Mouse (Mus musculus) left cerebral cortex, adult 2 months (tissue): ENCODE results near the gene Ralgps2. TPM values are rescaled to one million over a fixed set of nuclear protein-coding genes. Genes with fewer than 3 reads are reported as not detected.

ENCODE experiments used
- DNase-seq, 2 experiments: peaks; one replicate each; pipeline ENCODE4 v3.0.0; 2021 to 2022; ENCODE audit warnings: low spot score in 2 of 2, mixed read lengths in 1 of 2; ENCODE audit errors: extremely low spot score in 1 of 2
- H3K27ac ChIP-seq: fragments of 200-600 bp; 2 replicates; pipeline ENCODE4 v1.8.1; 2022
- H3K4me3 ChIP-seq: fragments of 200-600 bp; 2 replicates; pipeline ENCODE4 v1.8.1; 2022
- CTCF ChIP-seq: fragments of 200-600 bp; IDR thresholded peaks from 2 replicates; pipeline ENCODE4 v1.8.1; 2022; ENCODE audit warnings: antibody characterized with exemption, mild to moderate bottlenecking, moderate library complexity
- intact Hi-C: fragments of 180-260 bp; cut with DNase I; formaldehyde crosslinking; loops from one replicate; pipeline ENCODE4 v1.15.1; 2025
- long read RNA-seq, 2 experiments: library from polyadenylated mRNA; stranded (forward); transcript quantifications; one replicate each; pipeline ENCODE4 v2.0.0; 2021; ENCODE audit warnings: borderline mapping rate in 2 of 2
- total RNA-seq, 2 experiments: library from RNA; stranded (reverse); gene quantifications; 2 replicates each; pipeline ENCODE4 v1.2.3; 2021

Gene Ralgps2
- 10 to 100 TPM; 40.5 to 43.2 TPM for total RNA-seq
- long read RNA-seq, experiment 1, full-length matches to known transcripts, result 18 of 22 reads
- long read RNA-seq, experiment 1, partial matches to known transcripts, result 2 of 22 reads
- long read RNA-seq, experiment 1, other reads (novel, unspliced or antisense), result 2 of 22 reads
- long read RNA-seq, experiment 2, full-length matches to known transcripts, result 13 of 24 reads
- long read RNA-seq, experiment 2, partial matches to known transcripts, result 2 of 24 reads
- long read RNA-seq, experiment 2, other reads (novel, unspliced or antisense), result 9 of 24 reads

DNA sequence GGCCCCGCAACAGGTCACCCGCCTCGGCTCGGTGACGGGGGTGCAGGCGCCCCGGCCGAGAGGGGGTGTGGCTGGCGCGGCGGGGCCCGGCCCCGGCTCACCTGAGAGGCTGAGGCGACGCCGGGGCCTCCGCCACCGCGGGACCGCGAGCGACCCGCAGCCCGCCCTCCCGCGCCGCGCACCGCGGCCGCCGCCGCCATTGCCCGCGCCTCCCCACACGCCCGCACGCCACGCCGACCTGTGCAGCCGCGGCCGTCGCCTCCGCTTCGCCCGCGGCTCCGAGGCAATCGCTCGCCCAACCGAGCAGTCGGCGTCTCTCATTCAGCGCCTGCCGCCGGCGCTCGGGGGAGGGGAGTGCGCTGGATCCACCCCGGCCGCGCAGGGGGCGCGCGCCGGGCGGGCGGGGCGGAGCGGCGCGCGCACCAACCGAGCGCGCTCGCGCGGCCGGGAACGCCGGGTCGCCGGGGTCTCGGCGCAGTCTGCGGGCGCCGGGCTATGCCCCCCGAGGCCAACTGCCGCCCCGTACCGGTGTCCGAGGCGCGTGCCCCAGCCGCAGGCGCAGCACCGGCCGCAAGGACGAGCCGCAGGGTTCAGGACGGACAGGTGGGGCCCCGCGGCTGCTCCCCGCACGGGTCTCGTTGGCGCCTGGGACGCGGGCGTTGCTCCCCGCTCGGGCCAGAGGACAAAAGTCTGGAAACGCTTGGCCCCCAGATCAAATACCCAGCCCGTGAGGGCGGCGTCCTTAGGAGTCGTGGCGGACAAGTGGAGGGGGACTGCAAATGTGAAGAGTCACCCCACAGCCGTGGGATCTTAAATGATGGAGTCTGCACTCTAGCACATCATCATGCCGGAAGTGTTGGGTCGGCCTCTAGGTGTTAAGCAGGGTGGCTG lies at the start of gene Ralgps2:
Gene Ralgps2, minus strand, starts transcription at position 376 of the 891 bp plus-strand sequence.
- no peak for TF ChIP-seq CTCF
- Histone ChIP-seq H3K4me3 (peak within 1 kb of the TSS; percentile 69), H3K27ac (peak within 1 kb of the TSS; percentile 90)
- peak; percentile 67 to 76 for DNase-seq
- intact Hi-C loops, result loop anchor here (2.0 to 5.0 kb wide), 3 partner anchors 19 to 138 kb away; no protein-coding TSS in a partner anchor

DNA sequence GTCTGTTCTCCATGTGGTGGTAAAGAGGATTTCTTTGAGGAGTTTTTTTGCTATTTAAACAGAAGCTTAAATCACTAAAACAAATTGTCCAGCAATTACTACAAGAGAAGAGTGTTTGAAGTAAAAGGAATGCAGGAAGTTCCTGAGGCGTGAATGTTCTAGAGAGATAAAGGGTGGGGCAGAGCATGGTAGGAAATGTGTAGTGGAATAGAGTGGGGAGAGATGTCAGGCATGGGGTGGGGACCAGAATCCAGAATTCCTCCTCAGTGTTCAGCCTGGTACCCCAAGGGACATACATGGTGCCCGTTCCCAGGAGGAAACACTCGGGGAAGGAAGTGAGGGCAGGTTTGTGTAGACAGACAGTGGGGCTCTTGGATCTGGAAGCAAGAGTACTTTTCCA lies 48.1 kb upstream of the Ralgps2 start:
- intact Hi-C loops, result no loop called here

DNA sequence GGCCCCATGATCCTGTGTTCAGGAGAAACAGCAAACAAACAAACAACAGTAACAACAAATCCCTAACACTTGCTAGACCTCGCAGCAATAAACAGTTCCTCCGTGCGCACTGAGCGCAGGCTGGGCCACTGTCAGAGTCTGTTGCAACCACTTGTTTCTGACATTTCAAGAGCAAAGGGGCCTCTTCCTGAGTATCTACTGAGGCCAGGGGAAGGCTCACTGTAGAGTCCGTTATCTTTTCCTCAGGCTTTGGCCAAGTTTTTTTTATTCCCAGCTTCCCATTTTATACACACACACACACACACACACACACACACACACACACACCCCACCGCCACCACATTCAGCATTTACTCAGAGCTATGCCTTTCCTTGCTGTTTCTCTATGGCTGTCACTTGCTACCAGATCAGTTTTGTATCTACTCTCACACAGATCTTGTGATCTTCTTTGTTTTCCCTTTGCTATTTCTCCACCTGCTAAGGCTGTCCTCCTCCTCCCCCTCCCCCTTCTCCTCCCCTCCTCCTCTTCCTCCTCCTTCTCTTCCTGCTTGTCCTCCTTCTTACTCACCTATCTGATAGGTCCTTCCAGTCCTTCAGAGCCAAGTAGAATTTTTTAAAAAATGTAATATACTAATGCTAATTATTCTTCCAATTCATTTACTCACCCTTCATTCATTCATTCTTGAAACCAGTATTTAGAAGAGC lies 47.4 kb upstream of the Ralgps2 start:
- intact Hi-C loops, result no loop called here
- H3K27ac ChIP-seq, result no peak overlapping the region
- no peak overlapping the region for H3K4me3 ChIP-seq
- no peak for TF ChIP-seq CTCF
- no peak for DNase-seq

More for the DNA sequence above, 48.1 kb upstream of the Ralgps2 start:
- H3K27ac ChIP-seq, result no peak overlapping the region
- no peak overlapping the region for H3K4me3 ChIP-seq
- TF ChIP-seq CTCF, result no peak
- DNase-seq, result no peak

DNA sequence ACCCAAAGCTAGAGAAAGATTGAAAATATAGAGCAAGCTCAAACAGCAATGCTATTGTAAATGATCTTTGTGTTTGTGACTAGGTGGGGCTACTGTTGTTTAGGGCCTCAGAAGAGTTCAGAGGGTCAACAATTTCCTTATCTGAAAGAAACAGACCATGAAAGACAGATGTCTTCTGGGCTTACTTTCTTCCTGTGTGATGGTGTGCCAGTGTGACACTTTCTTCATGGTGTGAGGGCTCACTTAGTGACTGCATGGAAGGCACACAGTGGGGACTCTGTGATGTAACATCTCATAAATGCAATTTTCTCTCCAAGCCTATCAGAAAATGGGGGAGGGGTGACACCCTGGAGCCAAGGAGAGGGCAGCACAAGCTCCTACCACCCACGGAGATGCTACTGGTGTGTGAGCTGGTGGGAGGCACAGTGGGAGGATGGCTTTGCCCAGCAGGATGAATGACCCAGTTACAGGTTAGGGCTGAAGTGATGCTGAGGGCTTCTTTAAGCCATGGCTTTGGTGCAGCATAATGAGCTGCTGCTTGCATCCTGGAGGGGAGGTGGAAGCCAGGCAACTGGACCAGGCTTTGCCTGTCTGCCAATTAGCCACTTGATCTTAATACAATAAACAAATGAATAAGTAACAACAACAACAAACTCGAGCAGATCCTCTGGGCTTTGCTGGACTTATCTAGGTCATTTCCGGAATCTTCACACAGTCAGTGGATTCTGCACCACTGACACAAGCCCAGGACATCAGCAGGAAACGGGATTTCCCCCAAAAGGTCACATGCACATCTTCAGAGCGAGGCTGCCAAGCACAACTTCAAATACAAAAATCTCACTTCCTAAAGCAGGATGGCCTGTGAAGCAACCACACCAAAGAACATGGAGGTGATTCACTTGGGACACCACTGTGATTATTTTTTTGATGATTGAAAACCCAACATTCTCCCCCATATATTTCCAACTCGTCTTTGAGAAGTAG lies 46.5 kb upstream of the Ralgps2 start:
- intact Hi-C loops, result no loop called here
- no peak overlapping the region for H3K27ac ChIP-seq
- H3K4me3 ChIP-seq, result no peak overlapping the region
- DNase-seq, result no peak
- no peak for TF ChIP-seq CTCF

DNA sequence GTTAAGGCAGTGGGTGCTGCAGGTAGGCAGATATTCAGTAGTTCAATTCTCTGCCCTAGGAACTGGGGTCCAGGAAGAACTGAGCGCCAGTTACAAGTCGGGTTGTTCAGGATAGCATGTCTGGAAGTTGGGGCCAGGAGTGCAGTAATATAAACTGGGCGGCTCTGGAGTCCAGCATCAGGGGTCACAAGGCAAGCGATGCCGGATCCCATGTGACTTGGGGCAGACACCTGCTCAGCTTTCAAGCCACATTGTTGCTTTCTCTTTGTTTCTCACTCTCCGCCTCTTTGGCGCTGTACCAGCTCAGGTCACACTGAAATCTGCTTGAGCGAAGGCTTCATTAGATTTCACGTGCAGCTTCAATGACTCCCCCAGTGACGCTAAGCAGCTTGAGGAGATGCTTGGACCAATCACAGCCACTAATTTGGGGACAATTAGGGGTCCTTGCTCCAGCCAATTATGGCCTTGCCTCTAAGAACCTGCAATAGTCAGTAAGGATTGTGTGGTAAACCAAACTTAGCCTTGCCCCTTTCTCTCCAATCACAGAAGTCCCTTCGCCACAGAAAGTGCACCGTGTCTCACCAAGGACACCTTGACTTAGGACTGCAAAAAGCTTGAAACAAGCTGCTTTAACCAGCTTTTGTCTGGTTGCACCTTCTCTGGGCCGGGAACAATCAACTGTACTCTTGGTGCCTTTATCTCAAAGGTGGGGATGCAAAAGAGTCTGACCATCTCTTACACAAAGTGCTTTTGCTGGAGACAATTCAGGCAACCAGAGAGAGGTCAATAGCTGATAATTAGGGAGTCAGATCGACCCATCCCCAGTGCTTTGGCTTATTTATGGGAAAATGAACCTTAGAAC lies 43.8 kb upstream of the Ralgps2 start:
- intact Hi-C loops, result no loop called here
- Histone ChIP-seq H3K27ac (no peak overlapping the region), H3K4me3 (no peak overlapping the region)
- no peak for DNase-seq
- TF ChIP-seq CTCF, result no peak

DNA sequence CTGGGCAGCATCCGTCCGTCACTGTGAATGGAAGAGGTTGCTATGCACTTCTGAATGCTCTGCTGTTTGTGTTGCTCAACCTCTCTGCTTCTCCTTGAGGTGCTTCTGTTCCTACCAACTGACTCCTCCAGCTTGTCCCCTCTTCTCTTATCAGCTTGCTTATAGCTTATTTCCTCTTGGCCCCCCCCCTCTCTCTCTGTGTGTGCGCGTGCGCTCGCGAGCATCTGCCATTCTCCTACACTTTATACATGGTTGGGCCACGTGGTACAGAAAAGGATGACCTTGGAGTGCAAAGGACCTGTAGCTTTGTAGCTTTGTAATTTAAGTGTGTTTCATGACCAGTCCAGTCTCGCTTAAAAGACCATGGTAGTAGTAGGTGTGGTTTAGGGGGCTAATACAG lies 42.5 kb upstream of the Ralgps2 start:
- no peak overlapping the region for H3K27ac ChIP-seq
- no peak overlapping the region for H3K4me3 ChIP-seq
- TF ChIP-seq CTCF, result no peak
- DNase-seq, result no peak
- intact Hi-C loops, result no loop called here

DNA sequence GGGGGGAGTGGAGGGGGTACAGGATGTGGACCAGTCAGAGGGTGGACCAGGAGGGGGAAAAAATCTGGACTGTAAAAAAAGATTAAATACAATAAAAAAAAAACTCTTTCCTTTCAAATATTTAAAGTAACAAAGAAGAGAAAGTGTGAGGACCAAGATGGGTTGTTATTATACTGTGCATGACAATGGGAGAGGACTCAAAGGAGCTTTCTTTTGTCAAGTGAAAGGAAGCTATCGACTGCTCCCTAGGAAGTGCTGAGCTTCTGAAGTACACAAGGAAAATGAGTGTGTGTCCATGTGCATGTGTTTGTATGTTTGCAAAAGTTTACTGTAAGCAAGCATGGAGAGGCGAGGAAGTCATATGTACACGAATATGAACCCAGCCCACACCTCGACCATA lies 40.3 kb upstream of the Ralgps2 start:
- TF ChIP-seq CTCF, result no peak
- DNase-seq, result no peak
- Histone ChIP-seq H3K27ac (no peak overlapping the region), H3K4me3 (no peak overlapping the region)
- intact Hi-C loops, result no loop called here

DNA sequence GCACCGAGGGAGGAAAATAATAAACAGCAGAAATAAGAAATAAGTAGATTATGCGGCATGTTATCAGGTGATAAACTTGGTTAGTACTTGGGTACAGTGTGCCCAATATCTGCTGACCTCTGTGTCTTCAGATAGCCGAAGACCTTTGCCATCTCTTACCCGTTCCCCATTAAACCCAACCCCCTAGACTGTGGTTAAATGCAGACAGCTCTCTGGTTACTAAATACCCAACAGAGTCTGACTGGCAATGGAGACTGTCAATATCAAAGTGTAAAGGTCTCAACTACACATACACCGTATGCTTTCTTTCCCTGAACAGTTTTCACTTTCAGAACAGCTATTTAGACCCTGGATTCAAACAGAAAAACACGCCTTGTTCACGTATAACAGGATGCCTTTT lies 39.2 kb upstream of the Ralgps2 start:
- intact Hi-C loops, result no loop called here
- no peak for DNase-seq
- H3K27ac ChIP-seq, result no peak overlapping the region
- no peak for TF ChIP-seq CTCF
- no peak overlapping the region for H3K4me3 ChIP-seq

DNA sequence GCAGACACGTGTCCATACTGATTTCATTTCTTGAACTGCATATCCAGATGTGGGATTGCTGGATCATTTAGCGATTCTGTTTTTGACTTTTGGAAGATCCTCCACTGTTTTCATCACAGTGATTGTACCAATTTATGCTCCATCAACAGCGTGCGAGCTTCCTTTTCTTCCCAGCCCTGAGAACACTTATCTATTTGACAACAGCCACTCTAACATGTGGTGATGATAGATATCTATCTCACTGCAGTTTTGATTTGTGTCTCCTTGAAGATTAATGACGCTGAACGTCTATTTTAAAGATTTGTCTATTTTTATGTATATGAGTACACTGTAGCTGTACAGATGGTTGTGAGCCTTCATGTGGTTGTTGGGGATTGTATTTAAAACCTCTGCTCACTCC lies 34.4 kb upstream of the Ralgps2 start:
- DNase-seq, result no peak
- intact Hi-C loops, result no loop called here
- TF ChIP-seq CTCF, result no peak
- Histone ChIP-seq H3K4me3 (no peak overlapping the region), H3K27ac (no peak overlapping the region)

DNA sequence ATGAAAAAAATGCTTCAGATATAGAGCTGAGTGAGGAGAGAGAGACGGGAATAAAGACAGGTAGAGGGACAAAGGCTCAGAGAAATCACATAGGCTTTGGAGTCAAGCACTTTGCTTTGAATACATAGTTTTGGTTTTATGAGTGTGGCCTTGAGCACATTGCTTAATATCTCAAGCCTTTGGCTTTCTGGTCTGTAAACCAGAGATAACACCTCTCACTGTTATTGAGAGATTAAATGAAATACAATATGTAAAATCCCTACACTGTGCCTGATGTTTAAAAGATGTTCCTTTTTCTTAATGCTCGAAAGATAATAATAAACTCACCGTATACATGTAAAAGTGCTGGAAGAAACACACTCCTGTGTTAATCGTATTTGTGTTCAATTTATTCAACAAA lies 33.0 kb upstream of the Ralgps2 start:
- no peak overlapping the region for H3K27ac ChIP-seq
- DNase-seq, result no peak
- no peak for TF ChIP-seq CTCF
- H3K4me3 ChIP-seq, result no peak overlapping the region
- intact Hi-C loops, result no loop called here
